Mouse (Mus musculus): ENCODE results near the gene Fbxo11. TPM values are rescaled to one million over a fixed set of nuclear protein-coding genes. Genes with fewer than 3 reads are reported as not detected.
"Not testable (repeated sequence)": the region's sequence is repeated elsewhere in the genome, so short reads cannot be mapped to it uniquely, and the experiment has no call there.

Fbxo11 gene
- polyA plus RNA-seq, 2 experiments: 4.8 to 7.1 TPM

DNA sequence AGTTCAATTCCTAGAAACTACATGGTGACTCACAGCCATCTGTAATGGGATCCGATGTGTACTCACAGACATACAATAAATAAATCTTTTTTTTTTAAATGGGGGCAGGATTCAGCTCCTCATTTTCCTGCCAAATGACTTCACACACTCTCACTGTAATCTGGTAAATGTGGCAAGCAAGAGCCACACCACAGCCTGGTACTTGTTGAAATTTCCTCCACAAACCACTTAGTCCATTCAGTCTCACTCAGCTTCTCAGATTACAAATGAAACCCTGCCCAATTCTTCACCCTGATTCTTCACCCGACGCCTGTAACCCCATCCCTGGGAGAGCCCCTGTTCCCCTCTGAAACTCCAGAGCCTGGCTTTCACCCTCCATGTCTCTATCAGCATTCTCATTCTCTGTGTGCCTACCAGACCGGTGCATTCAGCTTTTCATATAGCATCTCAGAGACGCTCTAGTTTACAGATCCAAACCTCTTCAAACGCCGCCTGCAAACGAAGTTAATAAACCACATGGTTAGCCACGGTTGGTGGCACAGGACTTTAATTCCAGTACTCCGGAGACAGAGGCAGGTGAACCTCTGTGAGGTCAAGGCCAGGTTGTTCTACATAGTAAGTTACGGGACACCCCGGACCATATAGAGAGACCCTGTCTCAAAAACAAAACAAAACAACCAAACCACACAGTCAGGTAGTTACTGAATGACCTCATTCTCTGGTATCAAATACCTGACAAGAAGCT is 107.8 kb downstream of the Fbxo11 start:
- no peaks in the 10 kb centered on the region for H3K27me3 ChIP-seq (ENCODE audit: control insufficient read depth, insufficient read depth, low read length)
- DNase-seq (ENCODE audit: low read depth in 3 of 3, low spot score in 3 of 3) (no peak), ATAC-seq (ENCODE audit: insufficient read depth) (no peak)
- H3K27ac ChIP-seq: no peak overlapping the region
- no peak overlapping the region for H3K4me3 ChIP-seq (ENCODE audit: insufficient read depth in 1 of 2, low read depth in 2 of 2, low read length in 2 of 2)
- TF ChIP-seq EP300 (IDR thresholded peaks at IDR 0.05; ENCODE audit: low read depth) (no peak), CTCF (IDR thresholded peaks at IDR 0.05; ENCODE audit: low read depth) (no peak)
- no peak overlapping the region for H3K9ac ChIP-seq (replicated peaks)
- H3K36me3 ChIP-seq (replicated peaks; ENCODE audit: control insufficient read depth, insufficient read depth, low read depth): no peaks in the 10 kb centered on the region
- no peak overlapping the region for H3K4me2 ChIP-seq (ENCODE audit: low read depth)
- no peaks in the 10 kb centered on the region for H3K4me1 ChIP-seq (replicated peaks; ENCODE audit: control insufficient read depth in 2 of 2, insufficient read depth in 2 of 2, low read length in 1 of 2)
- 69% methylated on average over 12 of the region's 12 CpGs for WGBS (ENCODE audit: insufficient replicate concordance)
- H3K9me3 ChIP-seq (ENCODE audit: control insufficient read depth, low read length): no peaks in the 10 kb centered on the region

DNA sequence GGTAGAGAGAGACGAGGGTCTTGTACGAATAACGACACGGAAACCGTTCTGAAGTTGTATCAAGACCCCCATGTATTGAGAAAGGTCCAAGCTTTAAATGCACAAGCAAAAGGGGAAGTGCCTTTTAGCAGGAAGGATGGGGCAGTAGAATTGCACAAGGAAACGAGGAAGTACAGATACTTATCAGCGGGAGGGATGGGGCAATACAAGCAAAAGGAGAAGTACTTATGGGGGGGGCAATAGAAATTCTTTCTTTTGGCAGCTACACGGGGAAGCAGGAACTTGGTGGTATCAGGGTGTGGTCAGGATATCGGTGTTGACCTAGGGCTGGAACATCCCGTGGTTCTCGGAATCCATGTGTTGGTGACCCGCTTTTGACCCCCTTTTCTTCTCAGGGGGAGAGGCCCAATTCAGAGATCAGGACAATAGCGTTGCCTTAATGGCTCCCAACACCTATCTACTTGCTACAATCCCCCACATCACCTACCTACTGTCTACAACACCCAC is 110.4 kb downstream of the Fbxo11 start:
- H3K9me3 ChIP-seq (ENCODE audit: control insufficient read depth, low read length); DNase-seq (ENCODE audit: low read depth in 3 of 3, low spot score in 3 of 3); H3K27ac ChIP-seq; H3K4me3 ChIP-seq (ENCODE audit: insufficient read depth in 1 of 2, low read depth in 2 of 2, low read length in 2 of 2); H3K4me1 ChIP-seq (replicated peaks; ENCODE audit: control insufficient read depth in 2 of 2, insufficient read depth in 2 of 2, low read length in 1 of 2); ATAC-seq (ENCODE audit: insufficient read depth); H3K4me2 ChIP-seq (ENCODE audit: low read depth); H3K27me3 ChIP-seq (ENCODE audit: control insufficient read depth, insufficient read depth, low read length); H3K36me3 ChIP-seq (replicated peaks; ENCODE audit: control insufficient read depth, insufficient read depth, low read depth); H3K9ac ChIP-seq (replicated peaks): not testable (repeated sequence)
- WGBS (ENCODE audit: insufficient replicate concordance): 52% methylated on average over 13 of the region's 13 CpGs

DNA sequence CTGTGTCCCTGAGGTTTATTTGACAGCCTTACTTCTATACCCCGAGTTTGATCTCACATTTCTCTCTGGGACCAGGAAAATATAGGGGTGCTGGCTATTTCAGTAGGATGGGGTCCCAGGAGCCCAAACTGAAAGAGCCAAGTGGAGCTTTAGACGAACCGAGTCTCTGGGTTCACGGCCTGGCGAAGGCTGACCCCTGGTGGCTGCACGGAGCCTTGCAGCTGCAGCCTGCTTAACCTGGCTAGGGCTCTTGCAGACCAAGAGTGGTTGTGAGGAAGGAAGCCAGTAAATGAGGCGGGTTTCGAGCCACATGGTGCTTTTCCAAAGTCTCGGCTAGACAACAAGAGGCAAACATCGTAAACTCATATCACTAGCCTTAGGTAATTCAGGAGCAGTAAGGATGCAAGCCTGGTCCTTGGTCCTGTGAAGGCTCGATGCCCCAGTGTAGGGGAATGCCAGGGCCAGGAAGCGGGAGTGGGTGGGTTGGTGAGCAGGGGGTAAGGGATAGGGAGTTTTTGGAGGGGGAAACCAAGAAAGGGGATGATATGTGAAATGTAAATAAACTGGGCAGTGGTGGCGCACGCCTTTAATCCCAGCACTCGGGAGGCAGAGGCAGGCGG is 116.0 kb downstream of the Fbxo11 start:
- no peaks in the 10 kb centered on the region for H3K36me3 ChIP-seq (replicated peaks; ENCODE audit: control insufficient read depth, insufficient read depth, low read depth)
- no peak overlapping the region for H3K4me3 ChIP-seq (ENCODE audit: insufficient read depth in 1 of 2, low read depth in 2 of 2, low read length in 2 of 2)
- H3K9ac ChIP-seq (replicated peaks): no peak overlapping the region
- TF ChIP-seq CTCF (IDR thresholded peaks at IDR 0.05; ENCODE audit: low read depth): peak; percentile 97
- TF ChIP-seq EP300 (IDR thresholded peaks at IDR 0.05; ENCODE audit: low read depth): no peak
- no peaks in the 10 kb centered on the region for H3K4me1 ChIP-seq (replicated peaks; ENCODE audit: control insufficient read depth in 2 of 2, insufficient read depth in 2 of 2, low read length in 1 of 2)
- DNase-seq (ENCODE audit: low read depth in 3 of 3, low spot score in 3 of 3): peak; percentile 11 to 16 (median 12)
- no peaks in the 10 kb centered on the region for H3K27me3 ChIP-seq (ENCODE audit: control insufficient read depth, insufficient read depth, low read length)
- ATAC-seq (ENCODE audit: insufficient read depth): no peak
- WGBS (ENCODE audit: insufficient replicate concordance): 35% methylated on average over 16 of the region's 16 CpGs
- no peaks in the 10 kb centered on the region for H3K9me3 ChIP-seq (ENCODE audit: control insufficient read depth, low read length)
- no peak overlapping the region for H3K27ac ChIP-seq
- no peak overlapping the region for H3K4me2 ChIP-seq (ENCODE audit: low read depth)

Other genes with a start within 250 kb of the Fbxo11 start
- gene Rpl36-ps4, start 144.3 kb downstream of the Fbxo11 start, polyA plus RNA-seq (2012; rRNA removed): not detected in 2 replicates
- not detected in 2 replicates for gene Rpl36-ps4, start 144.3 kb downstream of the Fbxo11 start, polyA plus RNA-seq (2014; fragmentation: Nextera tagmentation; extraction: Ambion mirVana)
- gene Msh6, start 90.2 kb downstream of the Fbxo11 start, polyA plus RNA-seq (2012; rRNA removed): 6.6 and 11.1 TPM in 2 replicates
- gene Msh6, start 90.2 kb downstream of the Fbxo11 start, polyA plus RNA-seq (2014; fragmentation: Nextera tagmentation; extraction: Ambion mirVana): 23.9 and 28.5 TPM in 2 replicates